ENCODE assay signal across 8 mouse cellular contexts in the genomic region with DNA sequence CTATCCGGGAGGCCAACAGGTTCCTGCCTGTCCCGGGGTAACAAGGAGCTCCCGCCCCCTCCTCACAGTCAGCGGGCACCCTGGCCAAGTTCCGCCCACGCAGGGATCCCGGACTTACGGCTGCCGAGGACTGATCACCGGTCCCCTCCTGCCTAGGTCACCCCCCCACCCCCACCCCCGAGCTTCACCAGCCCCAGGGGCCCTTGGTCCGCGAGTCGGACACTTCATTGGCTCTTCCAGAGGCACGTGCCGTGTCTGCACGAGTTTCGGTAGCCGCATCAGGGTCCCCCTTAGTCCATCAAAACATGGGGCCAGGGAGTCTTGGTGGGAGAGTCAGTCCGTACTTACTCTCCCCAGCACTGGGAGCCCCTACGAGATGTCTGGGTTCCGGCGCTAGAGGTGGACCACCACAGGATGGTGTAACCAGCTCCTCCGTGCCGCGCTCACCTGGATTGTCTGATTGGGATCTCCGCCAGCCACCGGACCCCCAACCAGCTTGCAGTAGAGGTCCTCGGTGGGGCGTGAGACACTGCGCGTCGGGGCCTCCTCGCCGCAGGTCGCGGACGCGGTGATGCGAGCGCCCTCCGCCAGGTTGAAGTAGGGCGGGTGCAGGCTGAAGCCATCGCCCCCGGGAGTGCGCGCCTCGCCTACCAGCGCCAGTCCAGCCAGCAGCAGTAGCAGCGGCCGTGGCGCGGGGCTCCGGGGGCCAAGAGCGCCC. TPM values are rescaled to one million over a fixed set of nuclear protein-coding genes. Genes with fewer than 3 reads are reported as not detected.
DNase-seq lines count a peak whose midpoint lies in the region; ATAC-seq lines count a peak whose summit lies in the region.

No protein-coding gene starts in this region.

- WGBS in forebrain, embryonic 15.5 days = under 1% methylated on average over 55 of the region's 55 CpGs
- WGBS in intestine, embryonic 16.5 days = under 1% methylated on average over 48 of the region's 55 CpGs
- under 1% methylated on average over 55 of the region's 55 CpGs for WGBS in lung, embryonic 15.5 days
- WGBS in stomach, embryonic 15.5 days = under 1% methylated on average over 54 of the region's 55 CpGs

- H3K9me3 ChIP-seq in forebrain, embryonic 15.5 days = no peaks in the 10 kb centered on the region
- no peaks in the 10 kb centered on the region for H3K9me3 ChIP-seq in intestine, embryonic 16.5 days (ENCODE audit: control insufficient read depth, low read length)
- no peaks in the 10 kb centered on the region for H3K9me3 ChIP-seq in lung, embryonic 15.5 days
- no peaks in the 10 kb centered on the region for H3K9me3 ChIP-seq in stomach, embryonic 15.5 days

- peak overlapping the region; percentile 98 for H3K4me2 ChIP-seq in forebrain, embryonic 15.5 days (replicated peaks)
- H3K4me2 ChIP-seq in intestine, embryonic 16.5 days (ENCODE audit: low read depth, low read length) = peak overlapping the region; percentile 89
- H3K4me2 ChIP-seq in lung, embryonic 15.5 days = peak overlapping the region; percentile 94
- peak overlapping the region; percentile 97 for H3K4me2 ChIP-seq in stomach, embryonic 15.5 days

- peaks cover 39% of the 10 kb centered on the region for H3K4me1 ChIP-seq in forebrain, embryonic 15.5 days
- peaks cover 61% of the 10 kb centered on the region for H3K4me1 ChIP-seq in intestine, embryonic 16.5 days (ENCODE audit: control insufficient read depth, insufficient read depth, low read length)
- peaks cover 79% of the 10 kb centered on the region for H3K4me1 ChIP-seq in lung, embryonic 15.5 days
- H3K4me1 ChIP-seq in stomach, embryonic 15.5 days = peaks cover 67% of the 10 kb centered on the region

- intact Hi-C loops in gastrocnemius, postnatal 36 days (cut with DNase I) = no loop called here

- no peaks in the 10 kb centered on the region for H3K36me3 ChIP-seq in forebrain, embryonic 15.5 days
- H3K36me3 ChIP-seq in intestine, embryonic 16.5 days (ENCODE audit: control insufficient read depth, insufficient read depth, low read length) = no peaks in the 10 kb centered on the region
- no peaks in the 10 kb centered on the region for H3K36me3 ChIP-seq in lung, embryonic 15.5 days
- H3K36me3 ChIP-seq in stomach, embryonic 15.5 days = no peaks in the 10 kb centered on the region

- H3K27ac ChIP-seq in forebrain, embryonic 15.5 days (replicated peaks) = no peak overlapping the region
- peak overlapping the region; percentile 40 for H3K27ac ChIP-seq in intestine, embryonic 16.5 days (ENCODE audit: low read length)
- peak overlapping the region; percentile 91 for H3K27ac ChIP-seq in lung, embryonic 15.5 days
- peak overlapping the region; percentile 85 for H3K27ac ChIP-seq in stomach, embryonic 15.5 days

- DNase-seq in adrenal gland, adult 18-20 months (ENCODE audit: low spot score in 2 of 2) = peak; percentile 57 to 61
- DNase-seq in adrenal gland, adult 8-10 months = no peak
- peak; percentile 65 for DNase-seq in MN1 (ENCODE audit: low spot score)
- DNase-seq in gastrocnemius, postnatal 36 days = no peak

- H3K27me3 ChIP-seq in forebrain, embryonic 15.5 days = peaks cover 6% of the 10 kb centered on the region; the same call in 1 of the 2 replicates
- no peaks in the 10 kb centered on the region for H3K27me3 ChIP-seq in intestine, embryonic 16.5 days (replicated peaks; ENCODE audit: control insufficient read depth, insufficient read depth, low read length)
- peaks cover 24% of the 10 kb centered on the region for H3K27me3 ChIP-seq in lung, embryonic 15.5 days
- peaks cover 8% of the 10 kb centered on the region; the same call in 1 of the 2 replicates for H3K27me3 ChIP-seq in stomach, embryonic 15.5 days (replicated peaks)

- H3K9ac ChIP-seq in forebrain, embryonic 15.5 days (replicated peaks) = peak overlapping the region; percentile 49
- peak overlapping the region; percentile 67 for H3K9ac ChIP-seq in intestine, embryonic 16.5 days (ENCODE audit: low read depth, low read length)
- H3K9ac ChIP-seq in lung, embryonic 15.5 days = peak overlapping the region; percentile 85
- H3K9ac ChIP-seq in stomach, embryonic 15.5 days = peak overlapping the region; percentile 47

- peak; percentile 23 for ATAC-seq in forebrain, embryonic 15.5 days (replicated peaks)
- ATAC-seq in intestine, embryonic 16.5 days = peak; percentile 25
- 0 out of 2 replicates have a peak, but pooled peaks have one; percentile 0 for ATAC-seq in lung, embryonic 15.5 days (ENCODE audit: borderline replicate concordance, extremely low read depth, low FRiP score, low TSS enrichment)
- ATAC-seq in stomach, embryonic 15.5 days (ENCODE audit: insufficient read depth, low FRiP score, low read depth) = peak; percentile 6; the same call in 1 of the 2 replicates

- peak overlapping the region; percentile 58 for H3K4me3 ChIP-seq in forebrain, embryonic 15.5 days
- peak overlapping the region; percentile 74 for H3K4me3 ChIP-seq in intestine, embryonic 16.5 days (ENCODE audit: low read length)
- H3K4me3 ChIP-seq in lung, embryonic 15.5 days = peak overlapping the region; percentile 65
- H3K4me3 ChIP-seq in stomach, embryonic 15.5 days (replicated peaks) = peak overlapping the region; percentile 72

RNA-seq across cellular contexts. Expression of a gene that starts 0.5 kb away (rescaled TPM):
- 10 to 100 TPM; 31.5 to 61.3 TPM for total RNA-seq in adrenal gland, adult 18-20 months (2021)
- 10 to 100 TPM; 27.7 to 97.1 (median 46.8) TPM for total RNA-seq in adrenal gland, adult 8-10 months (2022)
- 3.0 and 3.1 TPM in 2 replicates for polyA plus RNA-seq in forebrain, embryonic 15.5 days (2015; fragmentation: Nextera tagmentation; extraction: Ambion mirVana)
- 26.7 and 29.7 TPM in 2 replicates for polyA plus RNA-seq in intestine, embryonic 16.5 days (2015; fragmentation: Nextera tagmentation; extraction: Ambion mirVana)
- 79.0 and 83.2 TPM in 2 replicates for polyA plus RNA-seq in lung, embryonic 15.5 days (2015; fragmentation: Nextera tagmentation; extraction: Ambion mirVana)
- 45.6 and 47.5 TPM in 2 replicates for polyA plus RNA-seq in stomach, embryonic 15.5 days (2015; fragmentation: Nextera tagmentation; extraction: Ambion mirVana)
- total RNA-seq in gastrocnemius, postnatal 36 days (2021) = 10 to 100 TPM in 1 of 2 experiments, 1 to 10 TPM in 1; 8.7 to 11.2 TPM

RNA-seq across cellular contexts. Expression of a gene that starts 32.0 kb away (rescaled TPM):
- total RNA-seq in adrenal gland, adult 18-20 months (2021) = 100 to 1,000 TPM; 777 to 810 TPM
- 1,000 to 10,000 TPM in 1 of 4 experiments, 100 to 1,000 TPM in 3; 772 to 1,010 (median 917) TPM for total RNA-seq in adrenal gland, adult 8-10 months (2022)
- polyA plus RNA-seq in forebrain, embryonic 15.5 days (2015; fragmentation: Nextera tagmentation; extraction: Ambion mirVana) = 407 and 432 TPM in 2 replicates
- polyA plus RNA-seq in intestine, embryonic 16.5 days (2015; fragmentation: Nextera tagmentation; extraction: Ambion mirVana) = 471 and 487 TPM in 2 replicates
- polyA plus RNA-seq in lung, embryonic 15.5 days (2015; fragmentation: Nextera tagmentation; extraction: Ambion mirVana) = 477 and 524 TPM in 2 replicates
- 516 and 531 TPM in 2 replicates for polyA plus RNA-seq in stomach, embryonic 15.5 days (2015; fragmentation: Nextera tagmentation; extraction: Ambion mirVana)
- 100 to 1,000 TPM; 310 to 370 TPM for total RNA-seq in gastrocnemius, postnatal 36 days (2021)

RNA-seq across cellular contexts. Expression of a gene that starts 48.1 kb away (rescaled TPM):
- total RNA-seq in adrenal gland, adult 18-20 months (2021) = 10 to 100 TPM; 12.1 to 15.6 TPM
- 10 to 100 TPM; 13.6 to 17.0 (median 15.1) TPM for total RNA-seq in adrenal gland, adult 8-10 months (2022)
- 18.4 and 21.6 TPM in 2 replicates for polyA plus RNA-seq in forebrain, embryonic 15.5 days (2015; fragmentation: Nextera tagmentation; extraction: Ambion mirVana)
- 2.8 and 4.8 TPM in 2 replicates for polyA plus RNA-seq in intestine, embryonic 16.5 days (2015; fragmentation: Nextera tagmentation; extraction: Ambion mirVana)
- 14.1 and 16.5 TPM in 2 replicates for polyA plus RNA-seq in lung, embryonic 15.5 days (2015; fragmentation: Nextera tagmentation; extraction: Ambion mirVana)
- polyA plus RNA-seq in stomach, embryonic 15.5 days (2015; fragmentation: Nextera tagmentation; extraction: Ambion mirVana) = 14.5 and 15.2 TPM in 2 replicates
- total RNA-seq in gastrocnemius, postnatal 36 days (2021) = 10 to 100 TPM in 1 of 2 experiments, 1 to 10 TPM in 1; 9.7 to 11.5 TPM

RNA-seq across cellular contexts. Expression of a gene that starts 53.9 kb away (rescaled TPM):
- 100 to 1,000 TPM; 179 to 198 TPM for total RNA-seq in adrenal gland, adult 18-20 months (2021)
- 100 to 1,000 TPM; 158 to 178 (median 163) TPM for total RNA-seq in adrenal gland, adult 8-10 months (2022)
- polyA plus RNA-seq in forebrain, embryonic 15.5 days (2015; fragmentation: Nextera tagmentation; extraction: Ambion mirVana) = 201 and 206 TPM in 2 replicates
- 172 and 194 TPM in 2 replicates for polyA plus RNA-seq in intestine, embryonic 16.5 days (2015; fragmentation: Nextera tagmentation; extraction: Ambion mirVana)
- 184 and 191 TPM in 2 replicates for polyA plus RNA-seq in lung, embryonic 15.5 days (2015; fragmentation: Nextera tagmentation; extraction: Ambion mirVana)
- polyA plus RNA-seq in stomach, embryonic 15.5 days (2015; fragmentation: Nextera tagmentation; extraction: Ambion mirVana) = 141 and 172 TPM in 2 replicates
- total RNA-seq in gastrocnemius, postnatal 36 days (2021) = 100 to 1,000 TPM in 1 of 2 experiments, 10 to 100 TPM in 1; 95.4 to 103 TPM

Comparison
In these comparisons a context has a peak if more than half of its experiments do, and no peak if none do; other contexts are left out.
1. DNase-seq: peak in adrenal gland, adult 18-20 months (2 of 2) and MN1 (single experiment); none in adrenal gland, adult 8-10 months (single experiment) and gastrocnemius, postnatal 36 days (0 of 2).
2. Peak in every context shown above with its lines, with median percentiles within 50 percentile points of each other: ATAC-seq, H3K4me2 ChIP-seq, H3K4me3 ChIP-seq and H3K9ac ChIP-seq.